Mouse (Mus musculus) ES-E14 (cell line): Measurements from ENCODE around the gene Wasf2. TPM values are rescaled to one million over a fixed set of nuclear protein-coding genes. Genes with fewer than 3 reads are reported as not detected.

Experiments used
- DNase-seq: peaks from one replicate; pipeline ENCODE4 v3.0.0-alpha.2; 2013; ENCODE audit warnings: low read depth, low spot score
- H3K27ac ChIP-seq: 2 replicates; pipeline ENCODE4 v1.5.1; 2012; ENCODE audit warnings: low read depth, mild to moderate bottlenecking, low read length, moderate library complexity, mixed read lengths; ENCODE audit not compliant: poor library complexity, insufficient read depth, severe bottlenecking
- H3K36me3 ChIP-seq: 2 replicates; pipeline ENCODE4 v1.6.1; 2012; ENCODE audit warnings: mild to moderate bottlenecking, low read length, moderate library complexity, mixed read lengths; ENCODE audit not compliant: control insufficient read depth, poor library complexity, insufficient read depth, severe bottlenecking
- H3K4me1 ChIP-seq, 2 experiments: fragments of 150-350 bp in 1 of 2; sonication (generic) in 1 of 2; 2 replicates each; pipeline ENCODE4 v1.6.1; 2012; ENCODE audit warnings: low read length in 2 of 2, mild to moderate bottlenecking in 1 of 2, mixed read lengths in 1 of 2; ENCODE audit not compliant: control insufficient read depth in 2 of 2, insufficient read depth in 2 of 2, poor library complexity in 1 of 2
- H3K4me3 ChIP-seq, 2 experiments: fragments of 150-350 bp in 1 of 2; sonication (generic) in 1 of 2; 2 replicates each; pipeline ENCODE4 v1.5.1; 2012; ENCODE audit warnings: low read length in 2 of 2, low read depth in 1 of 2, mild to moderate bottlenecking in 1 of 2, mixed read lengths in 1 of 2; ENCODE audit not compliant: insufficient read depth in 1 of 2, poor library complexity in 1 of 2, severe bottlenecking in 1 of 2
- H3K9ac ChIP-seq: 2 replicates; pipeline ENCODE4 v1.6.1; 2012; ENCODE audit warnings: low read depth, mild to moderate bottlenecking, low read length, mixed read lengths; ENCODE audit not compliant: poor library complexity, insufficient read depth, severe bottlenecking
- H3K9me3 ChIP-seq: fragments of 150-350 bp; sonication (generic); 2 replicates; pipeline ENCODE4 v1.6.1; 2012; ENCODE audit warnings: low read depth, mild to moderate bottlenecking, low read length; ENCODE audit not compliant: control insufficient read depth, insufficient read depth
- CHD2 ChIP-seq: IDR thresholded peaks from 2 replicates; pipeline ENCODE4 v1.6.1; 2014; ENCODE audit warnings: mild to moderate bottlenecking, low read depth, low read length, inconsistent platforms
- HCFC1 ChIP-seq: IDR thresholded peaks from 2 replicates; pipeline ENCODE4 v1.6.1; 2012; ENCODE audit warnings: low read length, inconsistent platforms, borderline replicate concordance; ENCODE audit not compliant: insufficient read depth
- MAFK ChIP-seq: IDR thresholded peaks from 2 replicates; pipeline ENCODE4 v1.6.1; 2014; ENCODE audit warnings: mild to moderate bottlenecking, low read depth, low read length, inconsistent platforms; ENCODE audit not compliant: insufficient read depth
- ZC3H11A ChIP-seq: IDR thresholded peaks from 2 replicates; pipeline ENCODE4 v1.6.1; 2012; ENCODE audit warnings: low read depth, mild to moderate bottlenecking, inconsistent platforms, low read length, borderline replicate concordance
- ZNF384 ChIP-seq: IDR thresholded peaks from 2 replicates; pipeline ENCODE4 v1.6.1; 2012; ENCODE audit warnings: low read depth, low read length, inconsistent platforms
- in situ Hi-C, 2 experiments: fragments of 600-800 bp; cut with MboI; formaldehyde crosslinking; loops; one replicate each; pipeline ENCODE4 v1.15.1; 2025; ENCODE audit warnings: low sequenced_read_pairs in 2 of 2, inconsistent platforms in 1 of 2; ENCODE audit not compliant: unreplicated experiment in 2 of 2
- total RNA-seq: library from RNA; depleted of rRNA; stranded (reverse); fragments of 300-350 nt; gene quantifications from 2 replicates; pipeline ENCODE4 v1.2.3, GENCODE M21; 2012

The Wasf2 gene
- total RNA-seq, 1 experiment, result 32.3 TPM

- no peaks in the 10 kb centered on the region for H3K36me3 ChIP-seq
- H3K4me3 ChIP-seq, result peak overlapping the region; percentile 79 to 85
- peak overlapping the region; percentile 83 for H3K9ac ChIP-seq
- no peak for TF ChIP-seq ZNF384
- TF ChIP-seq HCFC1, result 0 out of 2 replicates have a peak, but pooled peaks have one; percentile 46
- TF ChIP-seq MAFK, result no peak
- no peaks in the 10 kb centered on the region for H3K9me3 ChIP-seq
- peaks cover 0 to 6% of the 10 kb centered on the region in 2 experiments; a peak in 1 of 4 replicates for H3K4me1 ChIP-seq
- peak; percentile 76 for DNase-seq
- no peak overlapping the region for H3K27ac ChIP-seq
- in situ Hi-C loops, result no loop called here
These were observed 110.9 kb downstream of the Wasf2 start for GRCm38 (mm10) chr4:133240934-133241908.

DNA sequence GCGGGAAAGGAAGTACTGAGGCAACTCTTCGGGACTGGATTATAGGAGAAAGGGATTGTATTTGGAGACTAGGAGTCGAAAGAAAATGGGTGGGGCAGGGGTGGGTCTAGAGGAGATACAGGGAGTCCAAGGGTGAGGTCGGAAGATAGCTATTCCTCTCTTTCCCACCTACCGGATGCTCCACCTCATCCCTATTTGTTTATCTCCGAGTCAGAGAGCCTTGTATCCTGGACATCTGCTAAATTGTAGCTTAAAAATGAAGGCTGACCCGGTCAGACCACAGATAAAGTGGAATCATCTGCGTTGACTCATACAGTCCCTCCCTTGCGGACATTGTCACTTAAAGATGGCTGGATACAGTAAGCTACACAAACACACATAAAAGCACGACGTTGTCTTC, 111.6 kb downstream of the Wasf2 start:
- in situ Hi-C loops, result no loop called here
- Histone ChIP-seq H3K9ac (0 out of 2 replicates have a peak overlapping the region, but pooled peaks have one; percentile 41), H3K4me3 (peak overlapping the region; percentile 79 to 85), H3K27ac (no peak overlapping the region), H3K36me3 (no peaks in the 10 kb centered on the region), H3K9me3 (no peaks in the 10 kb centered on the region), H3K4me1 (peaks cover 0 to 6% of the 10 kb centered on the region in 2 experiments; a peak in 1 of 4 replicates)
- no peak for TF ChIP-seq HCFC1
- no peak for TF ChIP-seq ZC3H11A
- TF ChIP-seq MAFK, result no peak
- no peak for TF ChIP-seq CHD2
- TF ChIP-seq ZNF384, result no peak
- DNase-seq, result no peak

DNA sequence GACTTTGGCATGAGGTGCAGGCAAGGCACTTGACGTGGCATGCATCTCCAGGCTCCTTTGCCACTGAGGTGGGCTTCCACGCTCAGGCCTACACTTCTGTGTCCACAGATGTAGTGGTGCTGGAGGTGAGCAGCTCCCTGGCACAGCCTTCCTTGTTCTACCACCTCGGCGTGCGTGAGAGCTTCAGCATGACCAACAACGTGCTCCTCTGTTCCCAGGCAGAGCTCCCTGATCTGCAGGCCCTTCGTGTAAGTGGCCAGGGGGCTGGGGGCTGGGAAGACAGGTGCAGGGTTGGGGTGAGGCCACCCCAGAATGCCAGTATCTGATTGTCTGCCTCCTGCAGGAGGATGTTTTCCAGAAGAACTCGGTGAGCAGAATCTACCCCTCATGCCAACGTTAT, 112.4 kb downstream of the Wasf2 start:
- in situ Hi-C loops, result no loop called here
- Histone ChIP-seq H3K4me3 (no peak overlapping the region), H3K27ac (no peak overlapping the region), H3K4me1 (peaks cover 0 to 8% of the 10 kb centered on the region in 2 experiments; a peak in 1 of 4 replicates), H3K36me3 (no peaks in the 10 kb centered on the region), H3K9ac (no peak overlapping the region), H3K9me3 (no peaks in the 10 kb centered on the region)
- DNase-seq, result no peak
- TF ChIP-seq ZC3H11A (no peak), HCFC1 (no peak), ZNF384 (no peak), CHD2 (no peak), MAFK (no peak)

GRCm38 (mm10) chr4:133243538-133243937, 113.2 kb downstream of the Wasf2 start:
- Histone ChIP-seq H3K4me3 (no peak overlapping the region), H3K36me3 (no peaks in the 10 kb centered on the region), H3K4me1 (peaks cover 0 to 8% of the 10 kb centered on the region in 2 experiments; a peak in 1 of 4 replicates), H3K9me3 (no peaks in the 10 kb centered on the region), H3K9ac (no peak overlapping the region), H3K27ac (no peak overlapping the region)
- DNase-seq, result no peak
- TF ChIP-seq MAFK, result no peak
- TF ChIP-seq ZNF384, result no peak
- no peak for TF ChIP-seq HCFC1
- TF ChIP-seq CHD2, result no peak
- no peak for TF ChIP-seq ZC3H11A
- in situ Hi-C loops, result no loop called here
